Mouse (Mus musculus) liver, embryonic 14.5 days (tissue): ENCODE measurements around the gene Adck1. TPM values are rescaled to one million over a fixed set of nuclear protein-coding genes. Genes with fewer than 3 reads are reported as not detected.
"Not testable (repeated sequence)": the region's sequence is repeated elsewhere in the genome, so short reads cannot be mapped to it uniquely, and the experiment has no call there.

Experiments used
- ATAC-seq: fragments of 200-750 bp; cut with Nextera tagmentation; 2 replicates; pipeline ENCODE4 v1.8.0; 2017; ENCODE audit warnings: moderate number of reproducible peaks, mild to moderate bottlenecking, moderate library complexity; ENCODE audit not compliant: insufficient read depth
- DNase-seq, 3 experiments: peaks; one replicate each; pipeline ENCODE4 v3.0.0-alpha.2; 2012 to 2013; ENCODE audit warnings: low read depth in 3 of 3, low spot score in 3 of 3
- H3K27ac ChIP-seq: fragments of 300-500 bp; sonication (generic); 2 replicates; pipeline ENCODE4 v1.5.1; 2014; ENCODE audit warnings: moderate library complexity, mild to moderate bottlenecking, control low read depth, inconsistent platforms
- H3K27me3 ChIP-seq: fragments of 300-500 bp; sonication (generic); 2 replicates; pipeline ENCODE4 v1.6.1; 2014; ENCODE audit warnings: mild to moderate bottlenecking, low read length, moderate library complexity; ENCODE audit not compliant: control insufficient read depth, insufficient read depth
- H3K36me3 ChIP-seq: fragments of 300-500 bp; sonication (generic); replicated peaks from 2 replicates; pipeline ENCODE4 v1.6.1; 2014; ENCODE audit warnings: low read depth; ENCODE audit not compliant: control insufficient read depth, insufficient read depth
- H3K4me1 ChIP-seq, 2 experiments: fragments of 200-500 bp in 1 of 2; fragments of 300-500 bp in 1 of 2; sonication (generic) in 1 of 2; replicated peaks; 2 replicates each; pipeline ENCODE4 v1.6.1; 2012 to 2014; ENCODE audit warnings: antibody characterized with exemption in 1 of 2, inconsistent platforms in 1 of 2, low read length in 1 of 2; ENCODE audit not compliant: control insufficient read depth in 2 of 2, insufficient read depth in 2 of 2
- H3K4me2 ChIP-seq: fragments of 300-500 bp; sonication (generic); 2 replicates; pipeline ENCODE4 v1.6.1; 2014; ENCODE audit warnings: low read depth, mild to moderate bottlenecking, control low read depth, moderate library complexity
- H3K4me3 ChIP-seq, 2 experiments: fragments of 200-500 bp in 1 of 2; fragments of 300-500 bp in 1 of 2; sonication (generic) in 1 of 2; 2 replicates each; pipeline ENCODE4 v1.5.1; 2012 to 2014; ENCODE audit warnings: low read depth in 2 of 2, low read length in 2 of 2, mild to moderate bottlenecking in 2 of 2, control low read depth in 1 of 2, inconsistent platforms in 1 of 2, moderate library complexity in 1 of 2; ENCODE audit not compliant: insufficient read depth in 1 of 2
- H3K9ac ChIP-seq: fragments of 300-500 bp; sonication (generic); replicated peaks from 2 replicates; pipeline ENCODE4 v1.6.1; 2014; ENCODE audit warnings: mild to moderate bottlenecking, control low read depth, moderate library complexity
- H3K9me3 ChIP-seq: fragments of 300-500 bp; sonication (generic); 2 replicates; pipeline ENCODE4 v1.6.1; 2016; ENCODE audit warnings: low read length, mixed read lengths; ENCODE audit not compliant: control insufficient read depth
- CTCF ChIP-seq: IDR thresholded peaks from 2 replicates; pipeline ENCODE4 v1.5.1; 2016; ENCODE audit warnings: antibody characterized with exemption, low read depth, control low read depth
- EP300 ChIP-seq: IDR thresholded peaks from 2 replicates; pipeline ENCODE4 v1.6.1; 2016; ENCODE audit warnings: antibody characterized with exemption, low read depth
- WGBS: fragments of 180-500 bp; shearing (Covaris S2); extraction: QIAGEN DNeasy Blood & Tissue Kit; methylation state at CpG from one replicate; pipeline ENCODE4 v1.1.7; 2014; ENCODE audit not compliant: insufficient replicate concordance; 5-methylcytosine and 5-hydroxymethylcytosine counted together
- polyA plus RNA-seq, 2 experiments: library from polyadenylated mRNA; depleted of rRNA in 1 of 2; stranded (reverse) in 1 of 2; unstranded in 1 of 2; fragments of >200 nt; fragmentation: Nextera tagmentation in 1 of 2; extraction: Ambion mirVana in 1 of 2; gene quantifications; 2 replicates each; pipeline versions ENCODE4 v1.2.1 to v1.2.3; 2012 to 2014

Gene Adck1
- polyA plus RNA-seq, 2 experiments = 5.8 to 6.5 TPM

DNA sequence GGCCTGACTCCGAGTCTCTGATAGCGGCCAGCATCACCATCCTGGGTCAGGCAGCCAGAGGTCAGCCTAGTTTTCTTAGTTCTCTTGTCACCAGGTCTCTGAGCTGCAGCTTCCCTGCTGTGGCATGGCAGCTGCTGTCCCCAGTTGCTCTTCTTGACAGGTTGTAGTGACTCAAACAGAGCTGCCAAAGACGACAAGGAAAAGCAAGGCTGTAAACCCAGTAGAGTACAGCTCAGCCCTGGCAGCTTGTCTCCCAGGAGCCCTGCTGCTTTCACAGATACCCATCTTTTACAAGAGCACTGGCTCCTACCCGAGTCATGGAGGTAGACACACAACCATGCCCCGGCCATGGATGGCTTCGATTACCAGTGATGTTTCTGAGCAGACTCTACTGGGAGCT lies 108.3 kb downstream of the Adck1 start:
- Histone ChIP-seq H3K9ac (no peak overlapping the region), H3K36me3 (no peaks in the 10 kb centered on the region), H3K9me3 (no peaks in the 10 kb centered on the region), H3K4me1 (no peaks in the 10 kb centered on the region), H3K27me3 (no peaks in the 10 kb centered on the region), H3K27ac (no peak overlapping the region), H3K4me2 (no peak overlapping the region), H3K4me3 (no peak overlapping the region)
- ATAC-seq (no peak), DNase-seq (no peak)
- TF ChIP-seq EP300 (no peak), CTCF (no peak)
- WGBS = 55% methylated on average over 6 of the region's 6 CpGs

DNA sequence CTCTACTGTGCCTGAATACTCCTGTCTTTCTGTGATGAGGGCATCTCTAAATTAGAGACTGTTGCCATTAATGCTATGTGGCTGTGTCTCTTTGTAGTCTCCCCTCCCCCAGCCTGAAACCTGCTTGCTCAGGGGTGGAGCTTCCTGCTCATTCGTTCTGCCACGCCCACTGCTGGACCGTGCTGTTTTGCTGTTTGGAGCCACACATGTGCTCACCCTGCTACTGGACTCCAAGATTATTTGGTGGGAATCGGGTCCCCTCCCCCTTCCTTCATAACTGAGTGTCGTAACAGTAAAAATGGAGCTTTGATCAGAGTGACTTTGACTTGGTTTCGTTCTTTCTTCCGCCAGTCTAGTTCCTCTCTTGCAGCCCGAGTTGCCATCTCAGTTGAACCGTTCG lies 111.5 kb downstream of the Adck1 start:
- H3K9me3 ChIP-seq, H3K9ac ChIP-seq, H3K27ac ChIP-seq, H3K36me3 ChIP-seq, DNase-seq, H3K27me3 ChIP-seq, H3K4me1 ChIP-seq, ATAC-seq: not testable (repeated sequence)
- Histone ChIP-seq H3K4me2 (peak overlapping the region; percentile 9), H3K4me3 (0 out of 4 replicates have a peak overlapping the region, but pooled peaks of 1 of the 2 experiments have one; percentile 17)
- 34% methylated on average over 10 of the region's 10 CpGs for WGBS

DNA sequence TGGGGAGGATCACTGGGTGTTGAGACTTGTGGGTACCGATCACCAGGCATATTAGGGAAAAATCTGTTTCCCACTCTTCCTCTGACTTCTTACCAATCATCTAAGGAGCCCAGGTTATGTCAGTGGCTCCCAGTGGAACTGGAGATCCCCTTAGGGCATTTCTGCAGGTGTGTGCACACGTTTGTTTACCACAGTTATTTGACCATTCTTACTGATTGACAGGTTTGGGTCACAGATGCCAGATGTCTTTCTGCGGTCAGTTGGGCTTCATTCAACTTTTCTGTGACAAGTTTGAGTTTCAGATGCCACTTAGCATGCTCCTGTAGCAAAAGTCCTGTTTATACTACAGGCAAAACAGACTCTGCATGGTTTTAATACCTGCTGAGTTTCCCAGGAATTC lies 112.5 kb downstream of the Adck1 start:
- H3K27me3 ChIP-seq = no peaks in the 10 kb centered on the region
- no peak overlapping the region for H3K27ac ChIP-seq
- DNase-seq (no peak), ATAC-seq (no peak)
- no peak overlapping the region for H3K4me2 ChIP-seq
- no peak overlapping the region for H3K9ac ChIP-seq
- no peaks in the 10 kb centered on the region for H3K36me3 ChIP-seq
- no peak overlapping the region for H3K4me3 ChIP-seq
- TF ChIP-seq CTCF (no peak), EP300 (no peak)
- H3K4me1 ChIP-seq = no peaks in the 10 kb centered on the region
- WGBS = 60% methylated on average over 3 of the region's 3 CpGs
- H3K9me3 ChIP-seq = no peaks in the 10 kb centered on the region

DNA sequence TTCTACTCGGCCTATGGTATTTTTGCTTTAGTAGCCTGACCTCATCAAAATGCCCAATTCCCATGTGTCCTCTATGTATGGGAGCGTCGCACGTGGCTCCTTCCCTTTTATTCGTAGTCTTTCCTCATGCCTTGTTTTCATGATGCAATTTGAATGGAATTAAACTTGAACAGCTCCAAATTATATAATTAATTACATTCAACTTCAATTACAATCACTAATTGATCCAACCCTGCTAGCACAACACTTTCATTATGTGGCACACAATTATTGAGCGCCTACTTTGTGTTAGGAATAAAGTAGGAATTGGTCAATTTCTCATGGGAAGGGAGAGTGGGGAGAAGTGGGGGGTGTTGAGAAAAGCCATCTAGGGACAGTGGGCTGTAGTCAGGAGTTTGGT lies 113.4 kb downstream of the Adck1 start:
- Histone ChIP-seq H3K36me3 (no peaks in the 10 kb centered on the region), H3K9me3 (no peaks in the 10 kb centered on the region), H3K4me3 (no peak overlapping the region), H3K9ac (no peak overlapping the region), H3K27ac (no peak overlapping the region), H3K4me1 (no peaks in the 10 kb centered on the region), H3K4me2 (no peak overlapping the region), H3K27me3 (no peaks in the 10 kb centered on the region)
- 74% methylated on average over 6 of the region's 6 CpGs for WGBS
- no peak for TF ChIP-seq EP300
- TF ChIP-seq CTCF = no peak
- ATAC-seq (no peak), DNase-seq (no peak)

DNA sequence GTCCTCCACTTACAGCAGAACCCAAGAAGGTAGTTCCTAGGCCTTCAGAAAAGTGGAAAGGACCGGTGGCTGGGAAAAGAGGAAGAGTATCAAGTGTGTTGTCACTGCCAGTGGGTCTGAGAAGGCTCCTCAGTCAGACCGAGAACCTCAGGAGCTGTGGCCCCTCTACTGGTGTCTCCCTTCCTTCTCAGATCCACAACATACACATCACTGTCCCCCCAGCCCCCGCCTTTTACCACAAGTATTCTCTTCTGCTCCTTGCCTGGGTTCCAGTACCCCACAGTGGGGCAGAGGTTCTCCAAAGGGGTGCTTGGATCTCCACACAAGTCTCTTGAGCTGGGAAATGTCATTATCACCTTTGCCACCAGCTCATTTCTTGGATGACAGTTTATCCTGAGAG lies 115.5 kb downstream of the Adck1 start:
- Histone ChIP-seq H3K4me3 (no peak overlapping the region), H3K27ac (no peak overlapping the region), H3K4me1 (no peaks in the 10 kb centered on the region), H3K36me3 (no peaks in the 10 kb centered on the region), H3K9me3 (no peaks in the 10 kb centered on the region), H3K9ac (no peak overlapping the region), H3K4me2 (no peak overlapping the region), H3K27me3 (no peaks in the 10 kb centered on the region)
- no peak for TF ChIP-seq CTCF
- TF ChIP-seq EP300 = no peak
- DNase-seq = no peak
- ATAC-seq = no peak
- 54% methylated on average over 3 of the region's 3 CpGs for WGBS

DNA sequence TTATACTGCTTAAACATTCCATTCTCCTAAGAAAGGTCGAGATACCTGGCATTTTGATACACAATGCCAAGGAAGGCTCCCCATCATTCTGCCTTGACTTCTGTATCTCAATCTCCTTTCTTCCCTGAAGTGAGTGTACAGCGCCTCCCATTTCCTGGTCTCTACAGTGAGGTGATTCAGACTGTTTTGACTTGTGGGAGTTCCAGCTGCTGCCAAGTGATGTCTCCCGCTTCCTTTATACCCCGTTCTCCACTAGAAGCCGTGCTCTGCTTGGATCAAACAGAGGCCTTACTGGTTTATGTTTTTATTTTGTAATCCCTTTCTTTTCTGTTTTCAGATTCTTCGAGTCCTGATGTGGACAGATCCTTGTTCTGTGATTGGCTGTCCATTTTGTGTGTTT lies 116.3 kb downstream of the Adck1 start:
- no peak for DNase-seq

More for the DNA sequence above, 116.3 kb downstream of the Adck1 start:
- no peak overlapping the region for H3K9ac ChIP-seq
- no peaks in the 10 kb centered on the region for H3K27me3 ChIP-seq
- ATAC-seq = no peak
- H3K27ac ChIP-seq = no peak overlapping the region
- H3K4me3 ChIP-seq = no peak overlapping the region
- no peak for TF ChIP-seq EP300
- no peak for TF ChIP-seq CTCF
- no peaks in the 10 kb centered on the region for H3K4me1 ChIP-seq
- H3K9me3 ChIP-seq = no peaks in the 10 kb centered on the region
- H3K36me3 ChIP-seq = no peaks in the 10 kb centered on the region
- no peak overlapping the region for H3K4me2 ChIP-seq
- 65% methylated on average over 6 of the region's 6 CpGs for WGBS
